Mouse (Mus musculus) heart, embryonic 15.5 days (tissue): ENCODE measurements around the gene Frmpd3. TPM values are rescaled to one million over a fixed set of nuclear protein-coding genes. Genes with fewer than 3 reads are reported as not detected.
A peak's percentile ranks its signal among the peaks of the same experiment; 100 is the strongest.

Experiments
- ATAC-seq: fragments of 200-750 bp; cut with Nextera tagmentation; replicated peaks from 2 replicates; pipeline ENCODE4 v1.8.0; 2017; ENCODE audit warnings: low read depth, moderate TSS enrichment; ENCODE audit not compliant: insufficient number of reproducible peaks, insufficient read depth, low FRiP score
- H3K27ac ChIP-seq: fragments of 300-500 bp; sonication (generic); 2 replicates; pipeline ENCODE4 v1.5.1; 2015; ENCODE audit warnings: mild to moderate bottlenecking, inconsistent platforms
- H3K27me3 ChIP-seq: fragments of 300-500 bp; sonication (generic); 2 replicates; pipeline ENCODE4 v1.6.1; 2015; ENCODE audit warnings: inconsistent platforms
- H3K36me3 ChIP-seq: fragments of 300-500 bp; sonication (generic); 2 replicates; pipeline ENCODE4 v1.6.1; 2015; ENCODE audit warnings: mild to moderate bottlenecking, inconsistent platforms
- H3K4me1 ChIP-seq: fragments of 300-500 bp; sonication (generic); replicated peaks from 2 replicates; pipeline ENCODE4 v1.6.1; 2015; ENCODE audit warnings: inconsistent platforms
- H3K4me2 ChIP-seq: fragments of 300-500 bp; sonication (generic); 2 replicates; pipeline ENCODE4 v1.6.1; 2015; ENCODE audit warnings: inconsistent platforms, mild to moderate bottlenecking, moderate library complexity
- H3K4me3 ChIP-seq: fragments of 300-500 bp; sonication (generic); 2 replicates; pipeline ENCODE4 v1.5.1; 2015; ENCODE audit warnings: mild to moderate bottlenecking, inconsistent platforms
- H3K9ac ChIP-seq: fragments of 300-500 bp; sonication (generic); 2 replicates; pipeline ENCODE4 v1.6.1; 2015; ENCODE audit warnings: mild to moderate bottlenecking, inconsistent platforms
- H3K9me3 ChIP-seq: fragments of 300-500 bp; sonication (generic); replicated peaks from 2 replicates; pipeline ENCODE4 v1.6.1; 2016; ENCODE audit warnings: inconsistent platforms
- WGBS: fragments of 180-500 bp; shearing (Covaris S2); methylation state at CpG from one replicate; pipeline ENCODE4 v1.1.7; 2015; ENCODE audit warnings: mixed read lengths; 5-methylcytosine and 5-hydroxymethylcytosine counted together
- microRNA counts: library from miRNA; unstranded; fragments of <30 nt; microRNA quantifications from one replicate; lab custom pipeline; 2016
- microRNA-seq: library from miRNA; unstranded; fragments of <30 nt; microRNA quantifications from one replicate; pipeline ENCODE4, GENCODE M21; 2016
- polyA plus RNA-seq: library from polyadenylated mRNA; unstranded; fragments of >200 nt; fragmentation: Nextera tagmentation; extraction: Ambion mirVana; gene quantifications from 2 replicates; pipeline ENCODE4 v1.2.1, GENCODE M21; 2015

Frmpd3 gene
- polyA plus RNA-seq, 1 experiment from 2014 or later, result 0.09 TPM

DNA sequence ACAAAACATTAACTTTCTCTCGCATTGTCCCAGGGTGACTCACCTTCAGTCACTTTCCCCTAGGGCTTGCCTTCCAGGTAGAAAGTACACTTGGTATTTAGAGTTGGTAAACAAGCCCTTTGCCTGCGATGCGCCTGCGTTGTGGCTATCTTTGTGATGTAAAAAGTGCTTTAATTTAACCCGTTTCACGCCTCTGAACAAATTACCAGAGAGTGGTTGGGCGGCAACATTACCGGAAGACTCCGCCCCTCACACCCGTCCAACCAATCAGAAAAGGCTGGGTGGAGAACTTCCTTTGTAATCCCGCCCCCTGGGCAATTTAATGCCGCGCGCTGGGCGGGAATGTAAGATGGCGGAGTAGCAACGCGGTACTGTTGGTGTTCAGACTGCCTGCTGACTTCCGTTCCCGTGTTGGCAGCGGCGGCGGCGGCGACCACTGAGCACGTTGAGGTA lies 114.2 kb downstream of the Frmpd3 start, which contains the start of gene Prps1:
Gene Prps1 (plus strand): TSS at position 335 of the 453 bp plus-strand sequence.
- 15% methylated on average over 26 of the region's 26 CpGs for WGBS

DNA sequence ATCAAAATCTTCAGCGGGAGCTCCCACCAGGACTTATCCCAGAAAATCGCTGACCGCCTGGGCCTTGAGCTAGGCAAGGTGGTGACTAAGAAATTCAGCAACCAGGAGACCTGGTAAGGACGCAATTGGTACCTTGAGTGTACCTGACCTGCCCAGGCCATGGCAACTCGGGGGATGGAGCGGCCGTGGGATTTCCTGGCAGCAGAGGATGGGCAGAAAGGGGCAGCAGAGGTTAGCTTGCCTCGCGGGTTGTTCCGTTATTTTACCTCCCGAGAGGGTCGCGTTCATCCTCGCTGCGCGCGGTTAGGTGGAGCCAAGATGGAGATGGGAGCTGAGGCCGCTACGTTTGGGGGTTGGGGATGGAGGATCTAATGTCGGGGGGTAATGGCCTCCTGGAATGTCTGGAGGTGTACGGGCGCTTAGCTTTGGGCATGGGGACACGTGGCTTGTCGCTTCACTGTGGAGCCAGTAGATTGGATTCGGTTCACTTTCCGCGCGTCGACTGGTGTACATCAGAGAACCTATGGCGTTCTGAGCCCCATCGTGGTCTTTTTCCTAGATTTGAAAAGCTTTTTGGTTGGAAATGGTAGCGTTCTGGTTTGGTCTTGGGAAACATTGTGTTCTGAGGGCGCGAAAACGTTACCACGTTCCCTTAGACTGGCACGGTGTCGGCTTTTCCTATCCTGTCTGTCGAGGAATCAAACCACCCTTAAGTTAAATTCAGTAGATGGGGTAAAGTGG lies 114.9 kb downstream of the Frmpd3 start:
- no peaks in the 10 kb centered on the region for H3K9me3 ChIP-seq
- 13% methylated on average over 39 of the region's 39 CpGs for WGBS
- H3K27ac ChIP-seq, result no peak overlapping the region
- no peaks in the 10 kb centered on the region for H3K36me3 ChIP-seq
- 0 out of 2 replicates have a peak, but pooled peaks have one; percentile 14 for ATAC-seq
- H3K4me3 ChIP-seq, result peak overlapping the region; percentile 66
- peak overlapping the region; percentile 73 for H3K4me2 ChIP-seq
- no peaks in the 10 kb centered on the region for H3K27me3 ChIP-seq
- no peaks in the 10 kb centered on the region for H3K4me1 ChIP-seq
- H3K9ac ChIP-seq, result peak overlapping the region; percentile 52

More for the DNA sequence above, 114.2 kb downstream of the Frmpd3 start, which contains the start of gene Prps1:
- Histone ChIP-seq H3K4me2 (peak within 1 kb of the TSS; percentile 73), H3K9me3 (no peaks in the 10 kb centered on the region), H3K4me3 (peak within 1 kb of the TSS; percentile 66), H3K4me1 (no peaks in the 10 kb centered on the region), H3K36me3 (no peaks in the 10 kb centered on the region), H3K27me3 (no peaks in the 10 kb centered on the region), H3K27ac (no peak within 1 kb of the TSS), H3K9ac (peak within 1 kb of the TSS; percentile 52)
- ATAC-seq, result peak; percentile 88

DNA sequence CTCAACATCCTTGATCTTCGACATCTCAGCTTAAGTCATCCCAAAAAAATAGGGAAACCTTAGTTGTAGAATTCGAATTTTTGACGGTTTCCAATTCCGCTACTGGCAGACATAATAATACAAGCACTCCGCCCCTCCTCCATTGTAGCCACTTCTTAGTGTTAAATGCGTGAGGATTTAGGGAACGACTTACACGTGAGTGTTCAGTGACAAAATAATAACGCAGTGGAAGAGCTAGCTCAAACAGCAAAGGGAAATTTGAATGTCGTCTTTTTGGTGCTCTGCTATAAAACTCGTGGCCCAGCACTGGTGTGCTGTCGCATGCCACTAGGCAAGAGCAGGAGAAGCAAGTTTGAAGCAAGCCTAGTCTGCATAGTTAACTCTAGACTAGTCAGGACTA lies 115.4 kb downstream of the Frmpd3 start:
- peak overlapping the region; percentile 52; the same call in 1 of the 2 replicates for H3K9ac ChIP-seq
- WGBS, result 25% methylated on average over 12 of the region's 12 CpGs

DNA sequence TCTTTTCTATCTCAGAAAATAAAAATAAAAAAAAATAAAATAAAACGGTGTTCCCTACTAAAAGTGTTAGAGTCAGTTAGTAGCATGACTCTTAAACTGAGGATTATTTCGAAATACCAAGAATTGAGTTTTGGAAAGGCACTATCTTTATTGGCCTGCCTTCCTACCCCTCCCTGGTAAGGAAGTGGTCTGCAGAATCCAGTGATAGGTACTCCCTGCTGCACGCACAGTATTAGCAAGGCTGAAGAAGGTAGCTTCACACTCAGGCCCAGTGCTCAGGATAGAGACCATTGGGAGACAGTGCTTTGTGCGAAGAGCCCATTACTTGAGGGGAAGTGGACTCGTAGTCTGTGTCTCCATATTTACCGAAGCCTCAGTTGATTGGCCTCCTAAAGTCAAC lies 136.2 kb downstream of the Frmpd3 start:
- H3K4me1 ChIP-seq, result no peaks in the 10 kb centered on the region
- no peak for ATAC-seq

More for the DNA sequence above, 115.4 kb downstream of the Frmpd3 start:
- ATAC-seq, result no peak
- Histone ChIP-seq H3K36me3 (no peaks in the 10 kb centered on the region), H3K4me1 (no peaks in the 10 kb centered on the region), H3K27me3 (no peaks in the 10 kb centered on the region), H3K4me2 (peak overlapping the region; percentile 73), H3K4me3 (peak overlapping the region; percentile 66), H3K9me3 (no peaks in the 10 kb centered on the region), H3K27ac (no peak overlapping the region)

DNA sequence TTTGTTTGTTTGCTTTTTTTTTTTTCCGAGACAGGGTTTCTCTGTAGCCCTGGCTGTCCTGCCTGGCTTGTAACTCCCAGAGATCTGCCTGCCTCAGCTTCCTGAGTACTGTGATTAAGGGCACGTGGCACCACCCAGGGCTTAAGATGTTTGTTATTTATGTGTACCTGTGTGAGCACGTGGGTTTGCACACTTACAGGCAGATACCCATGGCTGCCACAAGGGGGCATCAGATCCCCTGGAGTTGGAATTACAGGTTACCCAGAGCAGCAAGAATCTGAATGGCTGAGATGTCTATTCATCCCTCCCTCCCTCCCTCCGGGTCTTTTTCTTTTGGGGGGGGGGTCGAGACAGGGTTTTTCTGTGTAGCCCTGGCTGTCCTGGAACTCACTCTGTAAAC lies 137.1 kb downstream of the Frmpd3 start:
- 46% methylated on average over 5 of the region's 5 CpGs for WGBS
- Histone ChIP-seq H3K4me2 (no peak overlapping the region), H3K9me3 (no peaks in the 10 kb centered on the region), H3K36me3 (no peaks in the 10 kb centered on the region; the same call in 1 of the 2 replicates), H3K9ac (no peak overlapping the region), H3K4me3 (no peak overlapping the region), H3K4me1 (no peaks in the 10 kb centered on the region), H3K27me3 (no peaks in the 10 kb centered on the region), H3K27ac (no peak overlapping the region)
- no peak for ATAC-seq

More for the DNA sequence above, 136.2 kb downstream of the Frmpd3 start:
- H3K27me3 ChIP-seq, result no peaks in the 10 kb centered on the region
- no peaks in the 10 kb centered on the region for H3K9me3 ChIP-seq
- no peak overlapping the region for H3K27ac ChIP-seq
- no peaks in the 10 kb centered on the region; the same call in 1 of the 2 replicates for H3K36me3 ChIP-seq
- no peak overlapping the region for H3K4me3 ChIP-seq
- no peak overlapping the region for H3K9ac ChIP-seq
- H3K4me2 ChIP-seq, result no peak overlapping the region
- 85% methylated on average over 6 of the region's 6 CpGs for WGBS

MicroRNA genes within 50 kb of the gene (microRNA counts, 519-probe panel; counts per million panel counts)
- microRNA mmu-miR-3475 (lab: Ali Mortazavi, UCI), result 2,284 counts per million, percentile 37 among the panel's probes with 10 or more counts

Small RNAs within 50 kb of the gene (microRNA-seq; reads per million reads assigned to microRNA genes)
- 5.3 reads per million, percentile 19 among the genes with 10 or more reads in this experiment for gene Mir3475

Other genes with a start within 250 kb of the Frmpd3 start
- 44.7 and 49.1 TPM in 2 replicates for gene Prps1, start 114.3 kb downstream of the Frmpd3 start, polyA plus RNA-seq